13 mouse cellular contexts compared by ENCODE assay signal in the genomic region with DNA sequence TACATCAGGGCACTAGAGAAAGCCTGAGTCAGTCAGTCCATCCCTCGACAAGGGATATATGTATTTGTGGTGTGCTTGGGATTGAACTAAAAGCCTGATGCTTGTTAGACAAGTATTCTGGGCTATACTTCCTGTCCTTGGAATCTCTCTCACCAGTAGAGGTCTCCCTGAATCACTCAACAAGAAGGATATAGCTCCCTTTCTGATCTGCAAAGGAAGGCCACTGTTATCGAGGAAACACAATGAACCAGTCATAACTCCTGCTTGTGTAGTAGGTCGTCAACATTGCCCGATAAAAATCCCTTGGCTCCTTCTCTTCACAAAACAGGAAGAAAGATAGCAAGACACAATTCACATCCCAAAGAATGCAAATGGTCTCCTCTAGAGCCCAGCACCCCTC.
A peak's percentile ranks its signal among the peaks of the same experiment; 100 is the strongest.
DNase-seq lines count a peak whose midpoint lies in the region; ATAC-seq and TF ChIP-seq lines count a peak whose summit lies in the region.
"Had no signal": no experiment of that assay in that cellular context is flagged by ENCODE, and none has a peak within 500 bp of the region (broad histone marks: within the 10 kb centered on the region; RNA-seq: fewer than 3 reads in every experiment).

No protein-coding gene starts in this region.

- H3K27me3 ChIP-seq in forebrain, postnatal 0 days (ENCODE audit: insufficient read depth, low read length) = no peaks in the 10 kb centered on the region
- H3K27me3 ChIP-seq in forebrain, embryonic 16.5 days (replicated peaks; ENCODE audit: control insufficient read depth, insufficient read depth, low read length) = no peaks in the 10 kb centered on the region
- H3K27me3 ChIP-seq in kidney, postnatal 0 days (ENCODE audit: insufficient read depth, low read length) = no peaks in the 10 kb centered on the region
- H3K27me3 ChIP-seq in thymus, adult 2 months (ENCODE audit: control insufficient read depth, insufficient read depth, low read length) = no peaks in the 10 kb centered on the region
- H3K27me3 ChIP-seq: limb, embryonic 13.5 days; neural tube, embryonic 13.5 days had no signal

- no peaks in the 10 kb centered on the region for H3K9me3 ChIP-seq in forebrain, postnatal 0 days (ENCODE audit: low read length)
- no peaks in the 10 kb centered on the region for H3K9me3 ChIP-seq in forebrain, embryonic 16.5 days (ENCODE audit: control insufficient read depth, low read length)
- H3K9me3 ChIP-seq in kidney, postnatal 0 days (replicated peaks; ENCODE audit: low read length) = no peaks in the 10 kb centered on the region
- H3K9me3 ChIP-seq: limb, embryonic 13.5 days; midbrain, embryonic 10.5 days; neural tube, embryonic 13.5 days had no signal

- no peak for DNase-seq in forebrain, postnatal 0 days
- no peak for DNase-seq in kidney, postnatal 0 days (ENCODE audit: low spot score)
- no peak for DNase-seq in kidney, postnatal 14 days
- DNase-seq in CD4-positive helper T cell, adult 2 months (ENCODE audit: low read depth, low spot score) = peak; percentile 20
- DNase-seq in induced T-regulatory cell, adult 2 months (ENCODE audit: low read depth) = peak; percentile 7
- DNase-seq in thymus, adult 2 months = no peak
- DNase-seq in cerebellum, postnatal 14 days = no peak
- DNase-seq: cerebellum, postnatal 25 days; right cerebral cortex, adult 18-20 months had no signal

- no peak overlapping the region for H3K4me2 ChIP-seq in forebrain, postnatal 0 days (ENCODE audit: low read depth)
- no peak overlapping the region for H3K4me2 ChIP-seq in forebrain, embryonic 16.5 days (ENCODE audit: low read length)
- H3K4me2 ChIP-seq in kidney, postnatal 0 days (ENCODE audit: low read length) = no peak overlapping the region
- H3K4me2 ChIP-seq: limb, embryonic 13.5 days; neural tube, embryonic 13.5 days had no signal

- H3K4me1 ChIP-seq in forebrain, postnatal 0 days (ENCODE audit: insufficient read depth) = no peaks in the 10 kb centered on the region
- peaks cover 2% of the 10 kb centered on the region; the same call in 1 of the 2 replicates for H3K4me1 ChIP-seq in forebrain, embryonic 16.5 days (replicated peaks; ENCODE audit: control insufficient read depth, insufficient read depth, low read length)
- H3K4me1 ChIP-seq in kidney, postnatal 0 days (replicated peaks; ENCODE audit: insufficient read depth, low read length) = no peaks in the 10 kb centered on the region
- H3K4me1 ChIP-seq in thymus, adult 2 months (replicated peaks; ENCODE audit: control insufficient read depth, insufficient read depth, low read length) = no peaks in the 10 kb centered on the region
- H3K4me1 ChIP-seq: limb, embryonic 13.5 days; midbrain, embryonic 10.5 days had no signal

- ATAC-seq in forebrain, postnatal 0 days = no peak
- no peak for ATAC-seq in forebrain, embryonic 16.5 days
- ATAC-seq in kidney, postnatal 0 days (replicated peaks; ENCODE audit: low FRiP score, low read depth) = no peak

- no peak overlapping the region for H3K4me3 ChIP-seq in forebrain, postnatal 0 days (ENCODE audit: low read depth, low read length)
- no peak overlapping the region for H3K4me3 ChIP-seq in forebrain, embryonic 16.5 days (replicated peaks; ENCODE audit: low read length)
- no peak overlapping the region for H3K4me3 ChIP-seq in kidney, postnatal 0 days (replicated peaks; ENCODE audit: low read depth, low read length)
- no peak overlapping the region for H3K4me3 ChIP-seq in thymus, adult 2 months (ENCODE audit: control insufficient read depth, insufficient read depth, low read length)
- H3K4me3 ChIP-seq: limb, embryonic 13.5 days; midbrain, embryonic 10.5 days; neural tube, embryonic 13.5 days had no signal

- TF ChIP-seq POLR2A in thymus, adult 2 months (IDR thresholded peaks at IDR 0.05; ENCODE audit: control insufficient read depth, extremely low read depth, insufficient read depth, low read length, poor library complexity) = no peak

- 80% methylated on average over 4 of the region's 4 CpGs for WGBS in forebrain, postnatal 0 days
- WGBS in forebrain, embryonic 16.5 days = 86% methylated on average over 4 of the region's 4 CpGs
- WGBS in kidney, postnatal 0 days = 62% methylated on average over 4 of the region's 4 CpGs
- WGBS in thymus, adult 2 months = 68% methylated on average over 4 of the region's 4 CpGs

- no peaks in the 10 kb centered on the region for H3K36me3 ChIP-seq in forebrain, postnatal 0 days (ENCODE audit: insufficient read depth)
- no peaks in the 10 kb centered on the region for H3K36me3 ChIP-seq in forebrain, embryonic 16.5 days (ENCODE audit: control insufficient read depth, insufficient read depth)
- no peaks in the 10 kb centered on the region for H3K36me3 ChIP-seq in kidney, postnatal 0 days (ENCODE audit: insufficient read depth, low read length)
- H3K36me3 ChIP-seq in thymus, adult 2 months (ENCODE audit: control insufficient read depth, insufficient read depth, low read length) = no peaks in the 10 kb centered on the region
- H3K36me3 ChIP-seq: limb, embryonic 13.5 days; midbrain, embryonic 10.5 days; neural tube, embryonic 13.5 days had no signal

- H3K27ac ChIP-seq in forebrain, postnatal 0 days (ENCODE audit: low read depth, low read length) = no peak overlapping the region
- no peak overlapping the region for H3K27ac ChIP-seq in forebrain, embryonic 16.5 days (ENCODE audit: low read length)
- H3K27ac ChIP-seq in kidney, postnatal 0 days = no peak overlapping the region
- H3K27ac ChIP-seq in thymus, adult 2 months (ENCODE audit: control insufficient read depth, insufficient read depth, low read length) = no peak overlapping the region
- H3K27ac ChIP-seq: limb, embryonic 13.5 days; midbrain, embryonic 10.5 days; neural tube, embryonic 13.5 days had no signal

- H3K9ac ChIP-seq in forebrain, postnatal 0 days = no peak overlapping the region
- no peak overlapping the region for H3K9ac ChIP-seq in forebrain, embryonic 16.5 days (replicated peaks; ENCODE audit: low read depth, low read length)
- H3K9ac ChIP-seq in kidney, postnatal 0 days (ENCODE audit: low read depth, low read length) = no peak overlapping the region
- H3K9ac ChIP-seq: limb, embryonic 13.5 days; neural tube, embryonic 13.5 days had no signal

- TF ChIP-seq CTCF in forebrain, postnatal 0 days (IDR thresholded peaks at IDR 0.05; ENCODE audit: low read depth) = 0 out of 2 replicates have a peak, but pooled peaks have one; percentile 11
- TF ChIP-seq CTCF in kidney, postnatal 0 days (IDR thresholded peaks at IDR 0.05; ENCODE audit: low read depth) = peak; percentile 41
- no peak for TF ChIP-seq CTCF in thymus, adult 2 months (IDR thresholded peaks at IDR 0.05; ENCODE audit: borderline replicate concordance, control insufficient read depth, extremely low read depth, insufficient read depth, low read length, poor library complexity)

Comparison
In these comparisons a context has a peak if more than half of its experiments do, and no peak if none do; other contexts are left out.
1. DNase-seq: peak in CD4-positive helper T cell, adult 2 months (single experiment) and induced T-regulatory cell, adult 2 months (single experiment); none in forebrain, postnatal 0 days (single experiment), kidney, postnatal 0 days (single experiment), kidney, postnatal 14 days (single experiment), thymus, adult 2 months (single experiment) and cerebellum, postnatal 14 days (0 of 2).